Mouse (Mus musculus): ENCODE measurements around the gene Tcf7l1.

Tcf7l1 gene

DNA sequence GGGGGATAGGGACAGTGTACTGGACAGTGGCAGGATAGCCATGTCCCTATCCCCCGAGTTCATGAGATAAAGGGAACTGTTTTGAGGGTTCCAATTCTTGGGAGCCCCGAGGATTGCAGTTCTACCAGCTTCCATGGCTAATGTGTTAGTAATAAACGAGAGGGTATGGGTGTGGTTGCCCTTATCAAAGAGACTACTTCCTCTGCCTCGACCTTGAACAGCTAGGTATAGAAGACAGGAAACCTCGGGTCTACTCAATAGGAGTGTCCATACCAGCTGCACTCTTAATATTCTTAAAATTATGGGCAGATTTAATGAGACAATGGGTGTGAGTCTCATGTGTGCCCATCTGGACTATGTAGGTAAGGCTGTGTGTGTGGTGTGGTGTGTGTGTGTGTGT lies 100.0 kb downstream of the Tcf7l1 start:
- no peaks in the 10 kb centered on the region for H3K27me3 ChIP-seq (ENCODE audit: control insufficient read depth, insufficient read depth, low read length, poor library complexity, severe bottlenecking)
- no peak for DNase-seq (ENCODE audit: low read depth, low spot score)
- H3K36me3 ChIP-seq (ENCODE audit: control insufficient read depth, insufficient read depth, low read length, poor library complexity, severe bottlenecking), result no peaks in the 10 kb centered on the region

DNA sequence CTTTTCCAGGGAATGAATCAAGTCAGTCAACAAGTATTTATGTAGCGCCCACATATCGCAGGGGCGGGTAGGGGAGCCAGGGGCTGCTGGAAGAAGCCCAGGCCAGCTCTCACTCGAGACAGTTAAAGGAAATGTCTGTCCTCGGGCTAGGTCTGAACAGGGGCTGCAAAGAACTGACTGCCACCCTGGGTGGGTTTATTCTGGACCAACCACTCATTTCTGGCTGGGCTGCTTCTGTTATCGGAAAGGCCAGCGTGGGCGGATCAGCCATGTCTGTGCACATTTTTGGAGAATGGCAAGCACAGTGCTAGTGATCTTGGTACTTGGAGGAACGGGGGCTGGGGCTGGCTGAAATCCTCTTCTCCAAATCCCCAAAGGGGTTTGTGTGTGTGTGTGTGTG lies 103.9 kb downstream of the Tcf7l1 start:
- Histone ChIP-seq H3K36me3 (ENCODE audit: control insufficient read depth, insufficient read depth, low read length, poor library complexity, severe bottlenecking) (no peaks in the 10 kb centered on the region), H3K27me3 (ENCODE audit: control insufficient read depth, insufficient read depth, low read length, poor library complexity, severe bottlenecking) (no peaks in the 10 kb centered on the region)
- no peak for DNase-seq (ENCODE audit: low read depth, low spot score)

DNA sequence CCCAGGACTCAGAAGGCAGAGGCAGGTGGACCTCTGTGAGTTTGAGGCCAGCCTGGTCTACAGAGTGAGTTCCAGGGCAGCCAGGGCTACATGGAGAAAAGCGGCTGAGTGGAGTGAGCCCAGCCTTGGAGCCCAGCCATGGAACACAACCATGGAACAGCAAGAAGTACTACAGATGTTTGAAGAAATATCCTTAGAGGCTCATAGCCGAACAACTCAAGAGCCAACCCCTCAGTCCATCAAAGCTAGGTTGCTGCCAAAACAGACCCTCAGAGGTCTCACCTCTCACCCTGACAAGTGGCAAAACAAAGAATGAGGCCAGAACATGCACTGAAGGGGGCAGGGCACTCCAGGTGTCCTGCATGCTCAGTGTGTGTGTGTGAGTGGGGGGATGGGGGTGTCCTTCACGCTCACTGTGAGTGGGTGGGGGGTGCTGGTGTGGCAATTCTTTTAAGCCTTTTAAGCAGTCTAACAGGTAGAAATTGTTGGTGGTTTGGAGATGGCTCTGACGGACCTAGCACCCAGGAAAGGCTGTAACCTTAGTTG lies 104.7 kb downstream of the Tcf7l1 start:
- no peak for DNase-seq (ENCODE audit: low read depth, low spot score)
- Histone ChIP-seq H3K27me3 (ENCODE audit: control insufficient read depth, insufficient read depth, low read length, poor library complexity, severe bottlenecking) (no peaks in the 10 kb centered on the region), H3K36me3 (ENCODE audit: control insufficient read depth, insufficient read depth, low read length, poor library complexity, severe bottlenecking) (no peaks in the 10 kb centered on the region)

DNA sequence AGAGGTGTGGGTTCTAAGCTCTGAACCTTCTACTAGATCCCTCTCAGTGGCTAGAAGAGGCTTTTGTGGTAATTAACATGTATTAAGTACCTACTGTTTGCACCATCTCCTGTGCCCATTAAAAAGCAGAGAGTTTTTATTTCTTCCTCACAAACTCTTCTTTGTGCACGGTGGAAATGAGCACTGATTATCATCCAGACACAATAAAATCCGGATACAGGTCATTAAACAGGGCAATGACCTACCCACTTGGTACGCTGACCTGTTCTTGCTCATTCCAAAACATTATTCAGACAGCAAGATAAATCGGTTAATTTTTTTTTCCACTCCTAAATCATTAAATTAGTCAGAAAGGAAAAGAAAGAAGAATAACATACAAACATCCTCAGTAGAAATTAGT lies 106.8 kb downstream of the Tcf7l1 start:
- Histone ChIP-seq H3K27me3 (ENCODE audit: control insufficient read depth, insufficient read depth, low read length, poor library complexity, severe bottlenecking) (no peaks in the 10 kb centered on the region), H3K36me3 (ENCODE audit: control insufficient read depth, insufficient read depth, low read length, poor library complexity, severe bottlenecking) (no peaks in the 10 kb centered on the region)
- no peak for DNase-seq (ENCODE audit: low read depth, low spot score)

DNA sequence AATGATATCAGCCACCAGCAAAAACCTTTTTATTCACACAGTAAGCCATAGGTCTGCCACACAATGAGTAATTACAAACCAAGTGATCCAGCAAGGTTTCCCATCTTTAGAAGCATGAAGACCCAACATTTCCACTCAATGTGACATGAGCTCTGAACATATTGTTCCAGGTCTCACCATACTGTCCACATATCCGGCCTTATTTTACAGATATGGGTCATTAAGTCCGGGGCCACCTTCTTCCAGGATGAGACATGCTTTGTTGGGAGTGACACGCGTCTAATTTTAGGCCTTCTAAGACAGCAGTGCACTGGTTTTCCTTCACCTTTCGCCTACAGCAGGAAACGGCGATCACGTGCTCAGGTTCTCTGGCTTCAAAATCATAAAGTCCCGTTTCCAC lies 108.1 kb downstream of the Tcf7l1 start:
- Histone ChIP-seq H3K27me3 (ENCODE audit: control insufficient read depth, insufficient read depth, low read length, poor library complexity, severe bottlenecking) (no peaks in the 10 kb centered on the region), H3K36me3 (ENCODE audit: control insufficient read depth, insufficient read depth, low read length, poor library complexity, severe bottlenecking) (no peaks in the 10 kb centered on the region)
- no peak for DNase-seq (ENCODE audit: low read depth, low spot score)

DNA sequence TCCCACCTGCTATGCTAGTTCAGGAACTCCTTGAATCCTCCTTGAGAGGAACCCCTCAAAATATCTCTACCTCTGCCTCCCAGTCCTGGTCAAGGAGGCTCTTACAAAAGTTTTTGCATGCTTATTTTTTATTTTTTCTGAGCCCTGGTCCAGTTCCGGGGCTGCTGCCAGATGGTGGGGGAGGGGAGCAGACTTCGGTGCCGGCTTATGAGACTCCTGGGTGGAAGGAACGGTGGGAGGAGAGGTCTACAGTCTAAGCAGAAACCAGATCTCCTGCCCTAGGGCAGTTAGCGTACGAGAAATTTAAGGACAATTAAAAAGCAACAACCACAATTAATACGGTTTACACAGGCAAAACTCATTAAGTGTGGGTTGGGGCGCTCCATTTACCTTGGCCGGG lies 110.4 kb downstream of the Tcf7l1 start:
- no peak for DNase-seq (ENCODE audit: low read depth, low spot score)
- H3K27me3 ChIP-seq (ENCODE audit: control insufficient read depth, insufficient read depth, low read length, poor library complexity, severe bottlenecking), result no peaks in the 10 kb centered on the region

DNA sequence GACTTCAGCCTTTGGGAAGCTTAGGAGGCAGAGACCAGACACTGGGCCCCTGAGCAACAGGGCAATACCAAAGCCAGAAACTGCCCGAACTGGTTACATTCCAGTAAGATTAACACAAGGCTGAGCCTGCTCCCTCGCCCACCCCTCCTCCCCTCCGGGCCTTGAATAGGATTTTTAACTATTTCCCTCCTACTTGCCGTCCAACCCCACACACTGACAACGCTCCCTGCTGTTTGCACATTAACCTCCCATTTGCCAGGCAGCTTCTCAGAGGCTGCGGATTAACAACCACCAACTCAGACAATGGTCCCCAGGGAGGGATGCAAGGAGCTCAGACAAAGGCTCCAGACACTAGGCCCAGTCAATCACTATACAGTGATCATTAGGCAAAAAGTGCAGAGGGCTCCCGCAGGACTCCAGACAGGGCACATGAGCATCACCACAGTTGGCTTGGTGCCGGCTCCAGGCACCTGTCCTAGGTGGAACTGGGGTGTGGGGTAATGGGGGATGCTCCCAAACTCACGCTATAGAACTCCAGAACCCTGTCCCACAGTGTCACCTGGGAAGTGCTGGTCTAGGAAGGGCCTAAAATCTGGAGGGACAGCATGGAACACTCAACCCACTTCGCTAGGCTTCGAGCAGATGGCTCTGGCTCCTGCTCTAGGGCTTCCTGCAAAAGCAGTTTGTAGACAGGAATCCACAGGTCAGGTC lies 111.4 kb downstream of the Tcf7l1 start:
- DNase-seq (ENCODE audit: low read depth, low spot score), result no peak
- H3K36me3 ChIP-seq (ENCODE audit: control insufficient read depth, insufficient read depth, low read length, poor library complexity, severe bottlenecking), result no peaks in the 10 kb centered on the region
- no peaks in the 10 kb centered on the region for H3K27me3 ChIP-seq (ENCODE audit: control insufficient read depth, insufficient read depth, low read length, poor library complexity, severe bottlenecking)

More for the DNA sequence above, 110.4 kb downstream of the Tcf7l1 start:
- no peaks in the 10 kb centered on the region for H3K36me3 ChIP-seq (ENCODE audit: control insufficient read depth, insufficient read depth, low read length, poor library complexity, severe bottlenecking)

DNA sequence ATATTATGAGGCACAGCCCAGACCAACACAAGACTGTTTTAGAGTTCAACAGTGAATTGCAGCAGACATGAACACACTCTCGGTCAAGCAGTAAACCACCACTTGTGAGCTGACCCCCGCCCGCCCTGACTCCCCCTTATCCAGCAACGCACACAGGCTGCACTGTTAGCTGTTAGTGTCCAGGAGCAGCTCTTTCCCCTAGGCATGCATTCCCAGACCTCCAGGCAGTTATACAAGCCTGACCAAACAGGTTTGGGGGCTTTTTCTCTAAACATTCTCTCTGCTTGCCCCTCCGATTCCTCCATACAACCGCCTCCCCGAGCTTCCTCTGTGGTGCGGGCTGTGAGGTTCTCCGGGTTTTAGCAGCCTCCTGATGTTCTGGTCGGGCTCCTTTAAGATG lies 112.0 kb downstream of the Tcf7l1 start:
- DNase-seq (ENCODE audit: low read depth, low spot score), result no peak
- Histone ChIP-seq H3K27me3 (ENCODE audit: control insufficient read depth, insufficient read depth, low read length, poor library complexity, severe bottlenecking) (no peaks in the 10 kb centered on the region), H3K36me3 (ENCODE audit: control insufficient read depth, insufficient read depth, low read length, poor library complexity, severe bottlenecking) (no peaks in the 10 kb centered on the region)

DNA sequence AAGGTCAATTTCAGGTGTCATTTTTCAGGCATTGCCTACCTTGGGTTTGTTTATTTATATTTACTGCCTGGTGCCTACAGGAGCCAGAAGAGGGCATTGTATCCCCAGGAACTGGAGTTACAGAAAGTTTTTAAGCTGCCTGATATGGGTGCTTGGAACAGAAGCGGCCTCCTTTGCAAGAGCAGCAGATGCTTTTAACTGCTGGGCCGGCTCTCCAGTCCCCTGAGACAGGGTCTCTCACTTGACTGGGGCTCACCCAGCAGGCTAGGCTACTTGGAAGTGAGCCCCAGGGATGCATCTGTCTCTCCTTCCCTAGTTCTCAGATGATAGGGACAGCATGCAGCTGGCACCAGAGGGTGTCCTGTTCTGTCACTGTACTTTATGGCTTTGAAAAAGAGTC lies 112.7 kb downstream of the Tcf7l1 start:
- Histone ChIP-seq H3K27me3 (ENCODE audit: control insufficient read depth, insufficient read depth, low read length, poor library complexity, severe bottlenecking) (no peaks in the 10 kb centered on the region), H3K36me3 (ENCODE audit: control insufficient read depth, insufficient read depth, low read length, poor library complexity, severe bottlenecking) (no peaks in the 10 kb centered on the region)
- DNase-seq (ENCODE audit: low read depth, low spot score), result no peak

DNA sequence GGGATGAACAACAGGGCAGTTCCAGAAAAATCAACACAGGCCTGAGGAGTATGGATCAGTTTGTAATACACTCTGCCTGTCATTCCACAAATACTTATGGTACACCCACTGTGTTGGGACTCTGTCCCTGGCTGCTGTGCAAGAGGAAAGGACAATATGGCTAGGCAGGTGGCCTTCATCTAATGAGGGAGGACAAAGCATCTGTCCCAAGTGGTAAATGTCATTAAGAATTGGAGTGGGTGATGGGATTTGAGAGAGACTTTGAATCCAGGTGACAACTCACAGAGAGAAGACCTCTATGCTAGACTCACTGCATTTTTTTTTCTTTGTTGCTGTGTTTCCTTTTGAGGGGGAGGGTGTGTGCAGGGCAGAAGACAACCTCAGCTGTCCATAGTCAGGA lies 115.3 kb downstream of the Tcf7l1 start:
- no peak for DNase-seq (ENCODE audit: low read depth, low spot score)
- H3K27me3 ChIP-seq (ENCODE audit: control insufficient read depth, insufficient read depth, low read length, poor library complexity, severe bottlenecking), result no peaks in the 10 kb centered on the region
- H3K36me3 ChIP-seq (ENCODE audit: control insufficient read depth, insufficient read depth, low read length, poor library complexity, severe bottlenecking), result no peaks in the 10 kb centered on the region

DNA sequence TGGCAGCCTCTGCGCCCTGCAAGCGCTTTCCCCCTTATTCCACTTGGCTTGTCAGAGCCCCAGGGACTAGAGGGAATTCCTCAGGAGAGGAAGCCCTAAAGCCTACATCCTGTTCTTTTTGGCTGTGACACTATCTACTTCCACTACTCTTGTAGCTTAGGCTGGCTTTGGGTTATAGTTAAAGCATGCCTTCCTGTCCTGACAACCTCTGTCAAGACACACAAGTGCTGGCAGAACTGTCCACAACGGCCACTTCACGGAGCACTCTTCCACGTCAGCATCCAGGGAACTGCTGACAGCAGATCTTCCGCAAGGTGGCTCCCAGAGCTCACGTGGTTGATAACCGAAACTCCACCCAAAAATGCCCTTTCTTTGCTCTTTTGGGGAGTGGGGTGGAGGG lies 117.9 kb downstream of the Tcf7l1 start:
- no peak for DNase-seq (ENCODE audit: low read depth, low spot score)
- H3K36me3 ChIP-seq (ENCODE audit: control insufficient read depth, insufficient read depth, low read length, poor library complexity, severe bottlenecking), result no peaks in the 10 kb centered on the region
- no peaks in the 10 kb centered on the region for H3K27me3 ChIP-seq (ENCODE audit: control insufficient read depth, insufficient read depth, low read length, poor library complexity, severe bottlenecking)

DNA sequence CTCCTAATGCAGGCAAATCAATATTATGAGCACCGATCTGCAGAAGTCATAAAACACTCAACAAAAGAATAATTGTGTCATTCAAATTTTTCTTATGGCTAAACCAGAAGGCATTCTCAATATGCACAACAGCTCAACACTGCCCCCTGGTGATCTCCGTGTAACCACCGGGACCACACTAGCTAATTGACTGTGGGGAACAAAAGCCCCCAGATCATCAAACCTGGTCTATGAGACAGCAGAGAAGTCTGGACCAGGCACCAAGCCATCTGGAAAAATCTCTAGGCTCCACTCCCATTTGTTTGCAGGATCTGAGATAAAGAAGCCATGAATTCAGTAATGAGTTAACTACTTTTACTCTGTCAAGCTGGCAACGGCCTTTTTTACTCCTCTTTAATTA lies 122.0 kb downstream of the Tcf7l1 start:
- H3K27me3 ChIP-seq (ENCODE audit: control insufficient read depth, insufficient read depth, low read length, poor library complexity, severe bottlenecking), result no peaks in the 10 kb centered on the region
- DNase-seq (ENCODE audit: low read depth, low spot score), result peak; percentile 58
- H3K36me3 ChIP-seq (ENCODE audit: control insufficient read depth, insufficient read depth, low read length, poor library complexity, severe bottlenecking), result no peaks in the 10 kb centered on the region

DNA sequence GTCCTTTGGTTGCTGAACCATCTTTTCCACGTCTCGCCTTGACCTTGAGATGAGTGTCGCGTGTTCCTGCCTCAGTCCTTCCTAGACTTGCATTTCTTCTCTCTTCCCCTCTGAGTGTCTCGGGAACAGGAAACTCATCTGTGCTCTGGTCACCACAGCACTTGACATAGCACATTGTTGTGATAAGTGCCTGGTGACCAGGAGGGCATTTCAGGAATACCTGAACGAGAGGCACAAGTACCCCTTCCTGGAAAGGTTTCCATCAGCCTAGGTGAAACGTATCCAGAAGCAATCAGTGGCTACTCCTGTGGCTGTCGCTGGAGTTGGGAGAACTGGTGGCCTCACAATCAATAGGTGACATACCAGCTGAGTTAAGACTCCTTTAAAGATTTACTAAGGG lies 124.8 kb downstream of the Tcf7l1 start:
- DNase-seq (ENCODE audit: low read depth, low spot score), result no peak
- no peaks in the 10 kb centered on the region for H3K27me3 ChIP-seq (ENCODE audit: control insufficient read depth, insufficient read depth, low read length, poor library complexity, severe bottlenecking)
- H3K36me3 ChIP-seq (ENCODE audit: control insufficient read depth, insufficient read depth, low read length, poor library complexity, severe bottlenecking), result no peaks in the 10 kb centered on the region

DNA sequence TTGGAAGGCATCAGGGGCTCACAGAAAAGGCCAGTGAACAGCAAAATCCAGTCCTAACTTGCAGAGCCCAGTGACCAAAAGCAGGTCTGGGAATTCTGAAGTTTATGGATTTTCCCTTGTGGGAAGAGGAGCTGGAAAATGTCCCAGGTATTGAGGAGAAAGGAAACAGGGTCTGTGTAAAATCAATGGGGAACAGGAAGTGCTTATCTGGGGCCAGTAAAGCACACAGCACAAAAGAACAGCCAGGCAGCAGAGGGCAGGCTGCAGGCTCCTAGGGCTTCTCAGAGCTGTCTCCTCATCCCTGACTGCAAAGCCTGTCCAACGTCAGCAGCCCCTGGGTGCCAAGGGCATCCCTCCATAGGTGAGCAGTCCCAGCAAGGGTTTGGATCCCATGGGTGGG lies 126.1 kb downstream of the Tcf7l1 start:
- no peaks in the 10 kb centered on the region for H3K36me3 ChIP-seq (ENCODE audit: control insufficient read depth, insufficient read depth, low read length, poor library complexity, severe bottlenecking)
- DNase-seq (ENCODE audit: low read depth, low spot score), result no peak

DNA sequence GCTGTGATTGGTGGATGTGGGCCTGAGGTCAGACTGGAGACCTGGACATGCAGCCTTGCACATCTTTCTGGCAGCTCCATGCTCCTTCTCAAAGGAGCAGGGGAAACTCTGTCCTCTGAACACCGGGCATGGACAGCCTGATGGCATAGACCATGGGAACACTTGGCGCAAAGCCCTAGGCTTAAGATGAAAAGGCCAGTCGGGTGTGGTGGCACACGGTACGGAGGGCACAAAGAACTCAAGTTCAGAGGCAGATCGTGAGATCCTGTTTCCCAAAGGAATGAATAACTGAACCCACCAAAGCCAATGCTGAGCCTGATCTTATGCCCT lies 128.7 kb downstream of the Tcf7l1 start:
- DNase-seq (ENCODE audit: low read depth, low spot score), result no peak
- Histone ChIP-seq H3K27me3 (ENCODE audit: control insufficient read depth, insufficient read depth, low read length, poor library complexity, severe bottlenecking) (no peaks in the 10 kb centered on the region), H3K36me3 (ENCODE audit: control insufficient read depth, insufficient read depth, low read length, poor library complexity, severe bottlenecking) (no peaks in the 10 kb centered on the region)

More for the DNA sequence above, 126.1 kb downstream of the Tcf7l1 start:
- H3K27me3 ChIP-seq (ENCODE audit: control insufficient read depth, insufficient read depth, low read length, poor library complexity, severe bottlenecking), result no peaks in the 10 kb centered on the region

Data from splenic B cell, adult 2 months (primary cell).